Mouse (Mus musculus) heart, postnatal 14 days (tissue): ENCODE measurements around the gene Speg. TPM values are rescaled to one million over a fixed set of nuclear protein-coding genes. Genes with fewer than 3 reads are reported as not detected.
A peak's percentile ranks its signal among the peaks of the same experiment; 100 is the strongest.

Experiments used
- DNase-seq, 2 experiments: peaks; one replicate each; pipeline ENCODE4 v3.0.0; 2021 to 2022
- intact Hi-C: fragments of 180-260 bp; cut with DNase I; formaldehyde crosslinking; loops from one replicate; pipeline ENCODE4 v1.15.1; 2025
- total RNA-seq, 2 experiments: library from RNA; stranded (reverse); gene quantifications; 2 replicates each; pipeline ENCODE4 v1.2.3; 2021

Speg gene
- total RNA-seq, 2 experiments from 2014 or later: 125 to 126 TPM

GRCm38 (mm10) chr1:75425796-75426471, 50.8 kb downstream of the Speg start:
- peak; percentile 38 to 61 for DNase-seq
- intact Hi-C loops: no loop called here

- peak; percentile 74 to 84 for DNase-seq
- intact Hi-C loops: no loop called here
Measured at GRCm38 (mm10) chr1:75435475-75436328, 60.6 kb downstream of the Speg start, which contains the start of gene Gmppa. TSS of gene Gmppa (plus strand) at chr1:75435930.

GRCm38 (mm10) chr1:75438782-75439181, 63.7 kb downstream of the Speg start:
- intact Hi-C loops: no loop called here
- no peak for DNase-seq

- intact Hi-C loops: no loop called here
Measured at GRCm38 (mm10) chr1:75440661-75441060, 65.6 kb downstream of the Speg start.

GRCm38 (mm10) chr1:75441471-75441996, 66.4 kb downstream of the Speg start:
- intact Hi-C loops: no loop called here
- DNase-seq: no peak

More at GRCm38 (mm10) chr1:75440661-75441060, 65.6 kb downstream of the Speg start:
- no peak for DNase-seq

- intact Hi-C loops: no loop called here
- no peak for DNase-seq
Measured at GRCm38 (mm10) chr1:75442171-75442570, 67.1 kb downstream of the Speg start.

GRCm38 (mm10) chr1:75442811-75443210, 67.7 kb downstream of the Speg start:
- no peak for DNase-seq
- intact Hi-C loops: no loop called here

- intact Hi-C loops: no loop called here
Measured at GRCm38 (mm10) chr1:75443247-75444024, 68.3 kb downstream of the Speg start.

GRCm38 (mm10) chr1:75444208-75444607, 69.1 kb downstream of the Speg start:
- intact Hi-C loops: no loop called here
- no peak for DNase-seq

More at GRCm38 (mm10) chr1:75443247-75444024, 68.3 kb downstream of the Speg start:
- DNase-seq: no peak

- intact Hi-C loops: loop anchor here (1.0 kb wide), 1 partner anchor 22 kb away; no protein-coding TSS in a partner anchor
- DNase-seq: no peak
Measured at GRCm38 (mm10) chr1:75445141-75445701, 70.1 kb downstream of the Speg start.

- peak; percentile 84 to 89 for DNase-seq
- intact Hi-C loops: loop anchor here (1.0 kb wide), 1 partner anchor 21 kb away; no protein-coding TSS in a partner anchor
Measured at GRCm38 (mm10) chr1:75445751-75446611, 70.9 kb downstream of the Speg start.

GRCm38 (mm10) chr1:75446656-75447055, 71.6 kb downstream of the Speg start:
- intact Hi-C loops: no loop called here
- no peak for DNase-seq

GRCm38 (mm10) chr1:75447265-75448051, 72.4 kb downstream of the Speg start:
- intact Hi-C loops: no loop called here
- DNase-seq: peak; percentile 41 to 48

GRCm38 (mm10) chr1:75448052-75448431, 72.9 kb downstream of the Speg start:
- DNase-seq: no peak
- intact Hi-C loops: no loop called here

GRCm38 (mm10) chr1:75448937-75449336, 73.8 kb downstream of the Speg start:
- DNase-seq: no peak
- intact Hi-C loops: no loop called here

- intact Hi-C loops: no loop called here
- no peak for DNase-seq
Measured at GRCm38 (mm10) chr1:75449377-75450135, 74.5 kb downstream of the Speg start.

- intact Hi-C loops: no loop called here
- no peak for DNase-seq
Measured at GRCm38 (mm10) chr1:75450314-75451005, 75.4 kb downstream of the Speg start, which contains the start of gene Asic4. TSS of gene Asic4 (plus strand) at chr1:75450436.
